Mouse (Mus musculus) kidney, embryonic 14.5 days (tissue): ENCODE data around the gene Lrrc32. TPM values are rescaled to one million over a fixed set of nuclear protein-coding genes. Genes with fewer than 3 reads are reported as not detected.
A peak's percentile ranks its signal among the peaks of the same experiment; 100 is the strongest.

Experiments
- ATAC-seq: fragments of 200-750 bp; cut with Nextera tagmentation; 2 replicates; pipeline ENCODE4 v1.8.0; 2017; ENCODE audit warnings: moderate number of reproducible peaks, mild to moderate bottlenecking, moderate TSS enrichment, moderate library complexity; ENCODE audit not compliant: low FRiP score, low TSS enrichment
- H3K27ac ChIP-seq: fragments of 300-500 bp; sonication (generic); 2 replicates; pipeline ENCODE4 v1.5.1; 2014; ENCODE audit warnings: low read depth, mild to moderate bottlenecking, low read length, moderate library complexity, mixed read lengths
- H3K27me3 ChIP-seq: fragments of 300-500 bp; sonication (generic); 2 replicates; pipeline ENCODE4 v1.6.1; 2014; ENCODE audit warnings: mild to moderate bottlenecking, low read length; ENCODE audit not compliant: control insufficient read depth, insufficient read depth
- H3K36me3 ChIP-seq: fragments of 300-500 bp; sonication (generic); 2 replicates; pipeline ENCODE4 v1.6.1; 2014; ENCODE audit warnings: low read length, mixed read lengths; ENCODE audit not compliant: control insufficient read depth, insufficient read depth
- H3K4me1 ChIP-seq: fragments of 300-500 bp; sonication (generic); 2 replicates; pipeline ENCODE4 v1.6.1; 2014; ENCODE audit warnings: low read length, mixed read lengths; ENCODE audit not compliant: control insufficient read depth, insufficient read depth
- H3K4me2 ChIP-seq: fragments of 300-500 bp; sonication (generic); replicated peaks from 2 replicates; pipeline ENCODE4 v1.6.1; 2014; ENCODE audit warnings: low read depth, mild to moderate bottlenecking, low read length
- H3K4me3 ChIP-seq: fragments of 300-500 bp; sonication (generic); 2 replicates; pipeline ENCODE4 v1.5.1; 2014; ENCODE audit warnings: mild to moderate bottlenecking, low read length
- H3K9ac ChIP-seq: fragments of 300-500 bp; sonication (generic); 2 replicates; pipeline ENCODE4 v1.6.1; 2014; ENCODE audit warnings: low read depth, mild to moderate bottlenecking, low read length, moderate library complexity
- H3K9me3 ChIP-seq: fragments of 300-500 bp; sonication (generic); 2 replicates; pipeline ENCODE4 v1.6.1; 2016; ENCODE audit warnings: low read length; ENCODE audit not compliant: control insufficient read depth
- WGBS: fragments of 180-500 bp; shearing (Covaris S2); extraction: QIAGEN DNeasy Blood & Tissue Kit; methylation state at CpG from one replicate; pipeline ENCODE4 v1.1.7; 2014; 5-methylcytosine and 5-hydroxymethylcytosine counted together
- polyA plus RNA-seq: library from polyadenylated mRNA; unstranded; fragments of >200 nt; fragmentation: Nextera tagmentation; extraction: Ambion mirVana; gene quantifications from 2 replicates; pipeline ENCODE4 v1.2.1, GENCODE M21; 2014

Lrrc32 gene
- polyA plus RNA-seq, 1 experiment from 2014 or later = 13.7 TPM

DNA sequence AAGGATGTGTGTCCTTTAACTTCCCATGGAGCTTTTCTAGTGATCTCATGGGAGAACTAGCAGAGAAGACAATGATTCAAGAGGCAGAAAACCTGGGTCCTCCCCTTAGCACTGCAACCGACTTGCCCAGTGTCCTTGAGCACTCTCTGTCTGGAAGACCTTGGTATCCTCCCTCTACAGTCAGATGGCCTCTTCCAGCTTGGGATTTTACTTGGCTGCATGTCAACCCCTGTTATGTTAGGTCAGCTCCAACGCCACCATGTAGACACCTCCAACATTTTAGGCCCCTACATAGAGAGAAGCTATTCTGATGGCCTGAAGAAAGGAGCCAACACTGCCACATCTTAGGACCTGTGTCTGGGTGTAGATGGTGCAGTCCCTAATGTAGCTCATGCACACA lies 16.6 kb upstream of the Lrrc32 start:
- Histone ChIP-seq H3K27ac (no peak overlapping the region), H3K9ac (no peak overlapping the region), H3K4me1 (no peaks in the 10 kb centered on the region), H3K36me3 (no peaks in the 10 kb centered on the region), H3K9me3 (no peaks in the 10 kb centered on the region), H3K27me3 (no peaks in the 10 kb centered on the region), H3K4me2 (no peak overlapping the region), H3K4me3 (no peak overlapping the region)
- 81% methylated on average over 2 of the region's 2 CpGs for WGBS
- ATAC-seq = no peak

DNA sequence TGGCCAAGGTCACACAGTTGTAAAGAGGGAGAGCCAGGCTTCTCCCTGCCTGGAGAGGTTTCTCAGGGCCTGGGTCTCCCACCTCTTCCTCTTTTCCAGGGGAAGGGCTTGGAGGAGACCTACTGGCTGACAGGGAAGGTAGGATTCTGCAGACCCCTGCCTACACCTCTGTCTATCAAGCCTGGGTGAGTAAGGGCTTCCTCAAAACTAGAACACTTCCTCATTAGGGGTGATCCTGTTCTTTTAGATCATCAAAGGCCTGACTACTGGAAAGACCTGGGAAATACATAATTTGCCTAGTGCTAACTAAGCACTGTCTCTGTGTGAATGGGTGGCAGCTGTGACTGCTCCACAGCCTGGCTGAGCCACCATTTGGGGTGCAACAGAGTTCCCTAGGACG lies 14.5 kb upstream of the Lrrc32 start:
- no peak overlapping the region for H3K9ac ChIP-seq
- H3K36me3 ChIP-seq = no peaks in the 10 kb centered on the region
- 82% methylated on average over 1 of the region's 1 CpGs for WGBS
- H3K27ac ChIP-seq = no peak overlapping the region
- no peaks in the 10 kb centered on the region for H3K4me1 ChIP-seq
- ATAC-seq = no peak
- no peaks in the 10 kb centered on the region for H3K27me3 ChIP-seq
- H3K4me3 ChIP-seq = no peak overlapping the region
- no peak overlapping the region for H3K4me2 ChIP-seq
- H3K9me3 ChIP-seq = no peaks in the 10 kb centered on the region

DNA sequence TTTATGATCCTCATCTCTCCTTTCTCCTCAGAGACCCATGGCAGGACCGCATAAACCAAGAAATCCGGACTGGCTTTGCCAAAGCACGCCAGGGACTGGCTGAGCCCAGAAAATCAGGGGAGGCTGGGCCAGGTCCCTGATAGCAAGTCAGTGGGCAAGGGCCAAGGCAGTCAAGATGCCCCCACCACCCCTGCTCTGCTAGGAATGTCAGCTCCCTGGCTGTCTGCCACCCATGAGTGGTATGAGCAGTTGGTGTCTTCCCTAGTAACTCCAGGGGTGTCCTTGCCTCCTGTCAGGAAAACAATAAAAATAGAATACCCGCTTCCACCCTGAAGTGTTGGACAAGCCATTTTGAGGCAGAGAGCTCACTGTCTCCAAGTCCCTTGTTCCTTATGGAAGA lies 11.9 kb upstream of the Lrrc32 start:
- H3K4me3 ChIP-seq = no peak overlapping the region
- no peak for ATAC-seq
- H3K4me2 ChIP-seq = no peak overlapping the region
- no peak overlapping the region for H3K9ac ChIP-seq
- H3K27me3 ChIP-seq = no peaks in the 10 kb centered on the region
- H3K36me3 ChIP-seq = no peaks in the 10 kb centered on the region
- no peaks in the 10 kb centered on the region for H3K9me3 ChIP-seq
- H3K27ac ChIP-seq = no peak overlapping the region
- WGBS = 70% methylated on average over 4 of the region's 4 CpGs
- 0 out of 2 replicates have a peak, but pooled peaks cover 3% of the 10 kb centered on the region for H3K4me1 ChIP-seq

DNA sequence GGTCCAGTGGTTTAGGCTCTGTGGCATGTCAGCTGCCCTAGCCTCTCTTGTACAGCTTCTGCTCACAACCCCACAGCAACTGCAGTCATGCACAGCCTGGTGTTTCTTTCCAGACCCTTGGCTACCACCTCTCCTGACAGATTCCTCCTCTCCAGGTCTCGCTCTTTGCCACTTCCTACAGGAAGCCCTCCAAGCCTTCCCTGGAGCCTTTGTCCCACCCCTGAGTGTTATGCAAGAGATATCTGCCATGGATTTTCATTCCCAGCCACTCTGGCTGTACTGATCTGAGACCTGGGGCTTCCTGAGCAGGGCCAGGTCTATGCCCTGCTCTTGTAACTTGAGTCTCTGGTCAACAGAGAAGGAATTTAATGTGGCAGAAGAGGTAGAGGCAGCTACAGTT lies 8.6 kb upstream of the Lrrc32 start:
- Histone ChIP-seq H3K4me1 (peaks cover 16% of the 10 kb centered on the region), H3K27ac (no peak overlapping the region), H3K27me3 (no peaks in the 10 kb centered on the region), H3K9ac (no peak overlapping the region), H3K4me2 (no peak overlapping the region), H3K4me3 (no peak overlapping the region), H3K9me3 (no peaks in the 10 kb centered on the region), H3K36me3 (no peaks in the 10 kb centered on the region)
- WGBS = 92% methylated on average over 1 of the region's 1 CpGs
- no peak for ATAC-seq

DNA sequence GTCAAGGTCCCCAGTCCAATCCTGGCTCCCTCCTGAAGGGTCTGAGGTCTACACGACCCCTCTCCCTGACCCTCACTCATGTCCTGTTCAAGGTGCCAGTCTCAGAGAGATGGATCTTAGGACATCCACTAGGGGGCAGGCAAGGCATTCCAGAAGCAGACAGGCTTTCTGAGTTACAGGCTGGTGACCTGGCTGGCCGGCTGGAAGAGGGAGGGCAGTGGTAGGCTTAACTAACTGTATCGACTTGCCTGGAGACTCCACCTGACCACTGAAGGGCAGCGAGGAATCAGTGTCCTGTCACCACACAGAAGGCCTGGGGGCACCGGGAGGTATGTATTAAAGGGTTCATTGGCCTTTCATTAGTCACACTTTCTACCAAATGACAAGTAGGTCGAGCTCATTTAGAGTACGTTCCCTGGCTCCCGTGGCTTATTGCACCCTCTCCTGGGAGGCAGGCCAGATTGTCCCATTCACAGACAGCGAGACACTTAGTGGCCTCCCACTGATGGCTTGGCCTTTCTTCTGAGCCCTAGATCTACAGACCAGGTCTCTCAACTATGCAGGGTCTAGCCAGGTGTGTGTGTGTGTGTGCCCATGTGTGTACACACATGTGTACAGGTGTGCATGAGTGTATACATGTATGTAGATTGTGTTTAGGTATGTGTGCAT lies 7.9 kb upstream of the Lrrc32 start:
- Histone ChIP-seq H3K9me3 (no peaks in the 10 kb centered on the region), H3K27me3 (no peaks in the 10 kb centered on the region), H3K9ac (no peak overlapping the region), H3K4me3 (no peak overlapping the region), H3K36me3 (no peaks in the 10 kb centered on the region), H3K4me2 (no peak overlapping the region; the same call in 1 of the 2 replicates), H3K4me1 (peaks cover 18% of the 10 kb centered on the region), H3K27ac (no peak overlapping the region)
- 7% methylated on average over 9 of the region's 9 CpGs for WGBS
- ATAC-seq = peak; percentile 66

DNA sequence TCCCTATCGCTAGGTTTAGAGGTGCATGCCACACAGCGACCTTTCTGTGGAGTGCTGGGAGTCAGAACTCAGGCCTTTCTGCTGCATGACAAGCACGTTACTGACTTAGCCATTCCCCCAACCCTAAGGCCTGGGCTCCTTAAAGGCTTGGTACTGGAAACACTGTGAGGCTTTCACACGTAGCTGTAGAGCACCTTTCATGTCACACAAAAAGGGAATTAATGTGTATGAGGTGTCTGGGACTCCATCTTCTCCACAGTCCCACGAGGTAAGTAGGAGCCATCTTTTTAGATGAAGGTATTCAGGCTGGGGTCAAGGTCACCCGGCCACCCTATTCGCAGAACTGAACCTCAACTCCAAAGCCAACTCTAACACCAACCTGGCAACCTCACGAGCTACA lies 7.2 kb upstream of the Lrrc32 start:
- Histone ChIP-seq H3K9me3 (no peaks in the 10 kb centered on the region), H3K9ac (no peak overlapping the region), H3K36me3 (no peaks in the 10 kb centered on the region), H3K4me2 (no peak overlapping the region), H3K27ac (no peak overlapping the region), H3K4me3 (no peak overlapping the region), H3K4me1 (peaks cover 23% of the 10 kb centered on the region), H3K27me3 (no peaks in the 10 kb centered on the region)
- WGBS = 84% methylated on average over 8 of the region's 8 CpGs
- no peak for ATAC-seq

DNA sequence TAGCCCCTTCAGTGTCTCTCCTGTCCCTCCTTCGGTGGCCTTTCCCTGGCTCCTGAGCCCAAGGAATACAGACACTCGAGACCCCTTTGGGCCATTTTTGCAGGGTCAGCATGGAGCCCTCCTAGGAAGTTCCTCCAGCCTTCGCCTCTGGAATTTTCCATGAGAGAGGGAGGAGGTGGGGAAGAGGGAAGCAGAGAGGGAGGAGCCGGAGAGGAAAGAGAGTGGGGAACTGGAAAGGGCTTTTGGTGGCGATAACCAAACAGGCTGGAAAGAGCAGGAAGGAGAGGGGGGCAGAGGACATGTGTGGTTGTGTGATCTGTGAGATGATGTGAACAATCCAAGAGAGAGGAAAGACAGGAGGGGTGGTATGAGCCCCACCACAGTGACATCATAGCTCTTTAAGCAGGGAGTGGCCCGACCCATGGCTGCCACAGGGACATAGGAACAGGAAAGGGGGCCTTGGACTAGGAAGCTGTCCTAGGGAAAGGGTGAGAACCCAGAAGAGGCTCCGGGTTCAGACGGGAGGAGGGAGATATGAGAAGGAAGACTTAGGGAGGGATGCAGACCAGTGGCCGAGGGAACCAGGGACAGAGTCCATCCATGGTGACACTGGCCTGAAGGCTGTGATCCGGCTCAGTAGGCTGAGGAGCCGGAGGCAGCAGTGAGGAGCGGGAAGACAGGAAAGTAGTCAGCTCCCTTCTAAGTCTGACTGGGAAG lies 6.4 kb upstream of the Lrrc32 start:
- Histone ChIP-seq H3K4me1 (peaks cover 23% of the 10 kb centered on the region), H3K4me2 (no peak overlapping the region; the same call in 1 of the 2 replicates), H3K27ac (peak overlapping the region; percentile 73; the same call in 1 of the 2 replicates), H3K4me3 (no peak overlapping the region), H3K36me3 (no peaks in the 10 kb centered on the region), H3K9ac (0 out of 2 replicates have a peak overlapping the region, but pooled peaks have one; percentile 28), H3K27me3 (no peaks in the 10 kb centered on the region), H3K9me3 (no peaks in the 10 kb centered on the region)
- WGBS = 42% methylated on average over 12 of the region's 12 CpGs
- ATAC-seq = no peak; the same call in 1 of the 2 replicates

DNA sequence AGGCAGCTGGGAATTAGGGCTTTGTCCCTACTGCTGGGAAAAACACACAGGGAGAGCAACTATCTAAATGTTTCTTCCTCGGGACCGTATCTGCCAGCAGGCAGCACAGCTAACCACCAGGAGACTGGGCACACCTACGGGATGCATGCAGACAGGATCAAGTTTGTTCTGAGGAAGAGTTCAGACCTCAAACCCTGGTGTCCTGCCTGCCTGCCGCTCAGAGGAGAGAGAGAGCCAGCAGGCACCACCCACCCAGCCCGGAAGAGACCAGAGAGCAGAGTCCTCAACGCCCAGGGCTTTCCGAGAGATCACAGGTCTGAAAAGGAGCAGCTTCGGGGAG lies 5.8 kb upstream of the Lrrc32 start:
- no peak for ATAC-seq
- peak overlapping the region; percentile 73; the same call in 1 of the 2 replicates for H3K27ac ChIP-seq
- H3K4me3 ChIP-seq = no peak overlapping the region
- H3K27me3 ChIP-seq = no peaks in the 10 kb centered on the region
- no peaks in the 10 kb centered on the region for H3K9me3 ChIP-seq
- 0 out of 2 replicates have a peak overlapping the region, but pooled peaks have one; percentile 28 for H3K9ac ChIP-seq
- 34% methylated on average over 8 of the region's 8 CpGs for WGBS
- H3K4me1 ChIP-seq = peaks cover 23% of the 10 kb centered on the region
- no peaks in the 10 kb centered on the region for H3K36me3 ChIP-seq
- no peak overlapping the region; the same call in 1 of the 2 replicates for H3K4me2 ChIP-seq

DNA sequence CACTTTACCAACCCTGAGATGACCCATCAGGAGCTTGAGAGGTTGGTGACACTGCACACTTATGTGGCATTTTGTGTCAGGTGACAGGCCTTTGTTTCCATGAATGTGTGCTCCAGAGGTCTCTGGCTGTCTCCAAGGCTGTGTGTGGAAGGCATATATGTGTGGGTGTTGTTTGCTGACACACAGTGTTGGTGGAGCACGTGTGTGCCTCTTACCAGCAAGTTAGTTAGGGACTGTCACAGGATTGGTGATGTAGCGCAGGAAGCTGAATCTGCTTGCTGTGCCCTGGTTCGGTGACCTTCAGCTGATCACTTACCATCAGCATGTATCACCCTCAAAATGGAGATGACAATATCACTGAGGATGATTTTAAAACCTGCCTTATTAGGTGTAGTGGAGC lies 4.2 kb upstream of the Lrrc32 start:
- no peak overlapping the region for H3K9ac ChIP-seq
- no peak for ATAC-seq
- 91% methylated on average over 3 of the region's 3 CpGs for WGBS
- H3K4me2 ChIP-seq = no peak overlapping the region
- H3K27me3 ChIP-seq = no peaks in the 10 kb centered on the region
- H3K9me3 ChIP-seq = no peaks in the 10 kb centered on the region
- no peaks in the 10 kb centered on the region for H3K36me3 ChIP-seq
- peaks cover 30% of the 10 kb centered on the region for H3K4me1 ChIP-seq
- H3K4me3 ChIP-seq = no peak overlapping the region
- no peak overlapping the region for H3K27ac ChIP-seq
